ENCODE assay signal across 19 mouse cellular contexts in the genomic region with DNA sequence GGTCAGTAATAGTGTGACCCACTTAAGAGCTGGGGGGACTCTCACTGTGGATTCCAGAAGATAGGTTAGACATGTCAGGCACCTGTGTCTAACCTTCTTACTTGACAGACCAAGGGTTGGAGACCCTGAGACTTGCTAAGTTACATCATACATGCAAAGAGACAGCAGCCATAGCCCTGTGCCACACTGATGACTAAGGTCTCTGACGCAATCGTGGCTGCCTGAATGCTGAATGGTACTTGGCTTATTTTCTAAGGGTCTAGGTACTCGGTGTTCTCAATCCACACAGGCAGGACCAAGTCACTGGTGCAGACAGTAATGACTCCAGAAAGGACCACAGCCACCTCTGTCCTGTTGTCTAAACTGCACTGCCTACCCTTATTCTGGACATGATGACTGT.
DNase-seq lines count a peak whose midpoint lies in the region; ATAC-seq lines count a peak whose summit lies in the region.
"Had no signal": no experiment of that assay in that cellular context is flagged by ENCODE, and none has a peak within 500 bp of the region (broad histone marks: within the 10 kb centered on the region; RNA-seq: fewer than 3 reads in every experiment).

No protein-coding gene starts in this region.

- no peaks in the 10 kb centered on the region for H3K9me3 ChIP-seq in forebrain, embryonic 11.5 days (ENCODE audit: control insufficient read depth, low read length)
- H3K9me3 ChIP-seq in forebrain, embryonic 10.5 days: no peaks in the 10 kb centered on the region
- H3K9me3 ChIP-seq: liver, embryonic 12.5 days had no signal

- ATAC-seq in forebrain, embryonic 11.5 days (replicated peaks; ENCODE audit: low FRiP score): 0 out of 2 replicates have a peak, but pooled peaks have one; percentile 37
- ATAC-seq in neutrophil, adult 5-6 weeks (ENCODE audit: extremely low read depth, insufficient number of reproducible peaks, low FRiP score, poor library complexity, severe bottlenecking): 0 out of 2 replicates have a peak, but pooled peaks have one; percentile 26
- ATAC-seq: forebrain, embryonic 16.5 days; liver, embryonic 12.5 days had no signal

- no peak overlapping the region for H3K9ac ChIP-seq in forebrain, embryonic 11.5 days (ENCODE audit: low read length)
- H3K9ac ChIP-seq: heart, embryonic 13.5 days; hindbrain, embryonic 14.5 days; liver, embryonic 12.5 days had no signal

- H3K36me3 ChIP-seq in forebrain, embryonic 11.5 days (ENCODE audit: control insufficient read depth, insufficient read depth, low read length): no peaks in the 10 kb centered on the region
- no peaks in the 10 kb centered on the region for H3K36me3 ChIP-seq in forebrain, embryonic 10.5 days (replicated peaks)
- H3K36me3 ChIP-seq: heart, embryonic 13.5 days; liver, embryonic 12.5 days had no signal

- no peak overlapping the region for H3K27ac ChIP-seq in forebrain, embryonic 11.5 days (ENCODE audit: low read depth, low read length)
- H3K27ac ChIP-seq in forebrain, embryonic 10.5 days: no peak overlapping the region
- H3K27ac ChIP-seq: heart, embryonic 13.5 days; hindbrain, embryonic 14.5 days; liver, embryonic 12.5 days had no signal

- no peaks in the 10 kb centered on the region for H3K27me3 ChIP-seq in forebrain, embryonic 11.5 days (ENCODE audit: control insufficient read depth, insufficient read depth, low read length)
- peaks cover 51% of the 10 kb centered on the region for H3K27me3 ChIP-seq in forebrain, embryonic 10.5 days (ENCODE audit: poor library complexity, severe bottlenecking)
- H3K27me3 ChIP-seq: heart, embryonic 13.5 days; liver, embryonic 12.5 days had no signal

- no peak overlapping the region for H3K4me3 ChIP-seq in forebrain, embryonic 11.5 days (ENCODE audit: low read depth, low read length)
- H3K4me3 ChIP-seq in forebrain, embryonic 10.5 days: no peak overlapping the region
- H3K4me3 ChIP-seq: erythroblast, embryonic 14.5 days; heart, embryonic 13.5 days; liver, embryonic 12.5 days had no signal

- 91% methylated on average over 3 of the region's 3 CpGs for WGBS in forebrain, embryonic 11.5 days
- WGBS in forebrain, embryonic 10.5 days: 88% methylated on average over 3 of the region's 3 CpGs

- peaks cover 8% of the 10 kb centered on the region for H3K4me1 ChIP-seq in forebrain, embryonic 11.5 days (replicated peaks; ENCODE audit: control insufficient read depth, insufficient read depth, low read length)
- H3K4me1 ChIP-seq in forebrain, embryonic 10.5 days: peaks cover 25% of the 10 kb centered on the region
- H3K4me1 ChIP-seq: heart, embryonic 13.5 days; liver, embryonic 12.5 days had no signal

- DNase-seq in forebrain, embryonic 11.5 days (ENCODE audit: low spot score): no peak
- DNase-seq in forebrain, embryonic 10.5 days (ENCODE audit: extremely low spot score, low spot score): no peak
- peak; percentile 66 for DNase-seq in NIH3T3 (ENCODE audit: low read depth)
- peak; percentile 44 for DNase-seq in fibroblast of lung, adult 2 months (ENCODE audit: low read depth)
- no peak for DNase-seq in testis, postnatal 10 days (ENCODE audit: low spot score)
- DNase-seq in right cerebral cortex, postnatal 14 days: no peak
- DNase-seq: cerebellum, adult 18-20 months; kidney, adult 8-10 months; kidney, postnatal 25 days; lung, adult 2 months; lung, postnatal 4 days; right cerebral cortex, postnatal 4 days had no signal

- no peak overlapping the region for H3K4me2 ChIP-seq in forebrain, embryonic 11.5 days (ENCODE audit: low read depth, low read length, severe bottlenecking)
- H3K4me2 ChIP-seq: heart, embryonic 13.5 days; liver, embryonic 12.5 days; midbrain, embryonic 11.5 days had no signal

Comparison
In these comparisons a context has a peak if more than half of its experiments do, and no peak if none do; other contexts are left out.
1. DNase-seq: peak in NIH3T3 (single experiment) and fibroblast of lung, adult 2 months (single experiment); none in forebrain, embryonic 11.5 days (single experiment), forebrain, embryonic 10.5 days (single experiment), testis, postnatal 10 days (single experiment) and right cerebral cortex, postnatal 14 days (single experiment).